Mouse (Mus musculus) stomach, embryonic 16.5 days (tissue): ENCODE measurements around the gene Hivep3. TPM values are rescaled to one million over a fixed set of nuclear protein-coding genes. Genes with fewer than 3 reads are reported as not detected.

ENCODE experiments used
- ATAC-seq: fragments of 200-750 bp; cut with Nextera tagmentation; 2 replicates; pipeline ENCODE4 v1.8.0; 2017; ENCODE audit warnings: moderate number of reproducible peaks, moderate TSS enrichment; ENCODE audit not compliant: insufficient read depth, low FRiP score
- H3K27ac ChIP-seq: fragments of 300-500 bp; sonication (generic); 2 replicates; pipeline ENCODE4 v1.5.1; 2014; ENCODE audit warnings: low read length
- H3K27me3 ChIP-seq: fragments of 300-500 bp; sonication (generic); 2 replicates; pipeline ENCODE4 v1.6.1; 2014; ENCODE audit warnings: low read length, control low read depth, mixed read lengths; ENCODE audit not compliant: control insufficient read depth, insufficient read depth
- H3K36me3 ChIP-seq: fragments of 300-500 bp; sonication (generic); 2 replicates; pipeline ENCODE4 v1.6.1; 2014; ENCODE audit warnings: low read length; ENCODE audit not compliant: control insufficient read depth, insufficient read depth
- H3K4me1 ChIP-seq: fragments of 300-500 bp; sonication (generic); 2 replicates; pipeline ENCODE4 v1.6.1; 2014; ENCODE audit warnings: low read length, control low read depth, mixed read lengths; ENCODE audit not compliant: control insufficient read depth, insufficient read depth
- H3K4me2 ChIP-seq: fragments of 300-500 bp; sonication (generic); 2 replicates; pipeline ENCODE4 v1.6.1; 2014; ENCODE audit warnings: low read depth, low read length, mixed read lengths
- H3K4me3 ChIP-seq: fragments of 300-500 bp; sonication (generic); replicated peaks from 2 replicates; pipeline ENCODE4 v1.5.1; 2014; ENCODE audit warnings: mild to moderate bottlenecking, low read length
- H3K9ac ChIP-seq: fragments of 300-500 bp; sonication (generic); 2 replicates; pipeline ENCODE4 v1.6.1; 2014; ENCODE audit warnings: low read length
- H3K9me3 ChIP-seq: fragments of 300-500 bp; sonication (generic); replicated peaks from 2 replicates; pipeline ENCODE4 v1.6.1; 2016; ENCODE audit warnings: low read length, control low read depth; ENCODE audit not compliant: control insufficient read depth
- whole genome bisulfite sequencing: fragments of 180-500 bp; shearing (Covaris S2); extraction: QIAGEN DNeasy Blood & Tissue Kit; methylation state at CpG from one replicate; pipeline ENCODE4 v1.1.7; 2014; 5-methylcytosine and 5-hydroxymethylcytosine counted together
- polyA plus RNA-seq: library from polyadenylated mRNA; unstranded; fragments of >200 nt; fragmentation: Nextera tagmentation; extraction: Ambion mirVana; gene quantifications from 2 replicates; pipeline ENCODE4 v1.2.1, GENCODE M21; 2015

Hivep3 gene
- polyA plus RNA-seq, 1 experiment from 2014 or later = 8.8 TPM

- Histone ChIP-seq H3K4me1 (0 out of 2 replicates have a peak, but pooled peaks cover 3% of the 10 kb centered on the region), H3K27me3 (no peaks in the 10 kb centered on the region), H3K4me2 (no peak overlapping the region), H3K9ac (no peak overlapping the region), H3K36me3 (no peaks in the 10 kb centered on the region), H3K4me3 (no peak overlapping the region), H3K9me3 (no peaks in the 10 kb centered on the region), H3K27ac (peak overlapping the region; percentile 89)
- ATAC-seq = peak; percentile 93
- 48% methylated on average over 3 of the region's 3 CpGs for WGBS
Observed at GRCm38 (mm10) chr4:119844267-119844666, 110.7 kb downstream of the Hivep3 start.

GRCm38 (mm10) chr4:119845596-119846161, 112.1 kb downstream of the Hivep3 start:
- ATAC-seq = no peak
- Histone ChIP-seq H3K9ac (no peak overlapping the region), H3K27me3 (no peaks in the 10 kb centered on the region), H3K4me2 (no peak overlapping the region), H3K27ac (no peak overlapping the region), H3K36me3 (no peaks in the 10 kb centered on the region), H3K4me1 (0 out of 2 replicates have a peak, but pooled peaks cover 3% of the 10 kb centered on the region), H3K4me3 (no peak overlapping the region), H3K9me3 (no peaks in the 10 kb centered on the region)
- WGBS = 73% methylated on average over 3 of the region's 3 CpGs

GRCm38 (mm10) chr4:119852483-119852882, 118.9 kb downstream of the Hivep3 start:
- Histone ChIP-seq H3K4me1 (no peaks in the 10 kb centered on the region), H3K4me3 (no peak overlapping the region), H3K9ac (no peak overlapping the region), H3K27ac (no peak overlapping the region), H3K36me3 (no peaks in the 10 kb centered on the region), H3K27me3 (no peaks in the 10 kb centered on the region), H3K4me2 (no peak overlapping the region), H3K9me3 (no peaks in the 10 kb centered on the region)
- WGBS = 56% methylated on average over 8 of the region's 8 CpGs
- ATAC-seq = peak; percentile 78; the same call in 1 of the 2 replicates

GRCm38 (mm10) chr4:119854307-119855144, 120.9 kb downstream of the Hivep3 start:
- ATAC-seq = no peak
- Histone ChIP-seq H3K4me3 (no peak overlapping the region), H3K27ac (no peak overlapping the region), H3K4me2 (no peak overlapping the region), H3K27me3 (no peaks in the 10 kb centered on the region), H3K36me3 (no peaks in the 10 kb centered on the region), H3K9me3 (no peaks in the 10 kb centered on the region), H3K4me1 (no peaks in the 10 kb centered on the region), H3K9ac (no peak overlapping the region)
- 72% methylated on average over 9 of the region's 9 CpGs for WGBS

- Histone ChIP-seq H3K4me1 (no peaks in the 10 kb centered on the region), H3K27me3 (no peaks in the 10 kb centered on the region), H3K9ac (no peak overlapping the region), H3K4me2 (no peak overlapping the region), H3K9me3 (no peaks in the 10 kb centered on the region), H3K36me3 (no peaks in the 10 kb centered on the region), H3K4me3 (no peak overlapping the region), H3K27ac (no peak overlapping the region)
- WGBS = 55% methylated on average over 4 of the region's 4 CpGs
- no peak for ATAC-seq
Observed at GRCm38 (mm10) chr4:119859454-119859853, 125.9 kb downstream of the Hivep3 start.

GRCm38 (mm10) chr4:119861001-119861400, 127.4 kb downstream of the Hivep3 start:
- H3K9me3 ChIP-seq = no peaks in the 10 kb centered on the region
- H3K36me3 ChIP-seq = no peaks in the 10 kb centered on the region
- H3K9ac ChIP-seq = no peak overlapping the region
- H3K4me1 ChIP-seq = peaks cover 1% of the 10 kb centered on the region; the same call in 1 of the 2 replicates
- WGBS = 60% methylated on average over 4 of the region's 4 CpGs
- no peaks in the 10 kb centered on the region for H3K27me3 ChIP-seq
- H3K4me3 ChIP-seq = no peak overlapping the region
- no peak overlapping the region for H3K27ac ChIP-seq
- no peak overlapping the region for H3K4me2 ChIP-seq
- ATAC-seq = no peak

GRCm38 (mm10) chr4:119865827-119866455, 132.4 kb downstream of the Hivep3 start:
- no peak overlapping the region for H3K4me2 ChIP-seq
- H3K9ac ChIP-seq = no peak overlapping the region
- ATAC-seq = no peak
- no peaks in the 10 kb centered on the region for H3K9me3 ChIP-seq
- H3K4me1 ChIP-seq = peaks cover 6% of the 10 kb centered on the region; the same call in 1 of the 2 replicates
- no peaks in the 10 kb centered on the region for H3K36me3 ChIP-seq
- WGBS = 43% methylated on average over 3 of the region's 3 CpGs
- no peak overlapping the region for H3K4me3 ChIP-seq
- no peak overlapping the region for H3K27ac ChIP-seq
- no peaks in the 10 kb centered on the region for H3K27me3 ChIP-seq

GRCm38 (mm10) chr4:119867132-119867531, 133.5 kb downstream of the Hivep3 start:
- Histone ChIP-seq H3K36me3 (no peaks in the 10 kb centered on the region), H3K9me3 (no peaks in the 10 kb centered on the region), H3K4me2 (no peak overlapping the region), H3K9ac (no peak overlapping the region), H3K4me3 (no peak overlapping the region), H3K4me1 (peaks cover 6% of the 10 kb centered on the region; the same call in 1 of the 2 replicates), H3K27ac (no peak overlapping the region), H3K27me3 (no peaks in the 10 kb centered on the region)
- WGBS = 97% methylated on average over 3 of the region's 3 CpGs
- ATAC-seq = no peak

- Histone ChIP-seq H3K4me2 (no peak overlapping the region), H3K27ac (no peak overlapping the region), H3K9ac (no peak overlapping the region), H3K4me3 (no peak overlapping the region), H3K36me3 (no peaks in the 10 kb centered on the region), H3K4me1 (peaks cover 6% of the 10 kb centered on the region; the same call in 1 of the 2 replicates), H3K9me3 (no peaks in the 10 kb centered on the region), H3K27me3 (no peaks in the 10 kb centered on the region)
- 74% methylated on average over 6 of the region's 6 CpGs for WGBS
- ATAC-seq = no peak
Observed at GRCm38 (mm10) chr4:119870411-119870810, 136.8 kb downstream of the Hivep3 start.
